Mouse (Mus musculus): ENCODE data around the gene Zfp266.

GRCm38 (mm10) chr9:20536598-20536997 is 15.4 kb upstream of the Zfp266 start:
- TF ChIP-seq CTCF (IDR thresholded peaks at IDR 0.05; ENCODE audit: borderline replicate concordance, control insufficient read depth, extremely low read depth, insufficient read depth, low read length, poor library complexity) (no peak), POLR2A (IDR thresholded peaks at IDR 0.05; ENCODE audit: control insufficient read depth, extremely low read depth, insufficient read depth, low read length, poor library complexity) (no peak)

All from thymus, adult 2 months (tissue).